Mouse (Mus musculus): ENCODE data around the gene Sike1.

Sike1 gene

DNA sequence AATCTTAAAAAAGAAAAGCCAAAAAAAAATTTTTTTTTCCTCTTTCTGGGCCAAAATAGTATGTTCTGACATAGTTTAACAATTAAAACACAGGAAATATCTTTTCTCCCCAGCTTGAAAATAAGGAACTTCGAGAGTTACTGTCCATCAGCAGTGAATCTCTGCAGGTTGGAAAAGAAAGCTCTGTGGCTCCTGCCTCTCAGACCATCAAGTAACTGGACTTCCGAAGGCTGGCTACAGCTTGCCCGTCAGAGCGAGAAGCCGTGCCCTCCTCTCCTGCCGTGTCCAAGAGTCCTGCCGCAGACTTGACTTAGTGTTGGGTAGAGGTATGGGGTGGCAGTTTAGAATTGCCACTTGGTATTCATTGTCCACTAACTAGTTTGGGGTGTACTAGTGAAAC lies 6.1 kb downstream of the Sike1 start:
- TF ChIP-seq GATA4 (IDR thresholded peaks at IDR 0.05; ENCODE audit: insufficient replicate concordance, low read length) = no peak

DNA sequence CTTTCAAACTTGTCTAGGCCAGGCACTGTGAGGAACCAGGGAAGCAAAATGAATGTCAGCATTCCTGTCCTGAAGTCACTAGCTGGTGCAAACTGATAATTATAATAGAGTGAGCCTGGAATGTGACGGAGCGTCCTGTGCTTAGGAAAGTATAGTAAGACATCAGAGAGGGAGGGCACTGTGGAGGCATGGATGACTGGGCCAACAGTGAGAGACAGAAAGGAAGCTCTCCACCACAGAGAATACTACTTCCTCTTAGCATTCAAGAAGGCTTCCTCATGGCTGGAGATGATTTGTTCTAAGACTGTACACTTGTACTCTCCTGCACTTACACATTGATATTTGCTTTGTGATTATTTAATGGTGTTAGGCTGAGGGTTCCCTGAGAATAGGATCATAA lies 21.8 kb downstream of the Sike1 start:
- no peak for TF ChIP-seq GATA4 (IDR thresholded peaks at IDR 0.05; ENCODE audit: insufficient replicate concordance, low read length)

DNA sequence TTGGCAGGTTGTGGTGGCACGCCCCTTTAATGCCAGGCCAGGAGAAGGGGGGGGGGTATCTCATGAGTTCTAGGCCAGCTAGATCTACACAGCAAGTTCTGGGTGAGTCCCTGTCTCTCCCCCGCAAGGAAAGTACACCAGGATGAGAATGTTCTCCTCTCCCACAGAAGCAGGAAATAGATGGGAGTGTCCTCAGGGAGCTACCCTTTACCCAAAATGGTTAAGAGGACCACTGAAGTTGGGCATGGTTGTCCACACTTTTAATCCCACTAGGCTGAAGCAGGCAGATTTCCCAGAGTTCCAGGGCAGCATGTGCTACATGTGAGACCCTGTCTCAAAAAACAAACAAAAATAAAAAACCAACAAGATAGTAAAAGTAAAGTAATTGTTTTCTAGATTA lies 24.0 kb downstream of the Sike1 start:
- TF ChIP-seq GATA4 (IDR thresholded peaks at IDR 0.05; ENCODE audit: insufficient replicate concordance, low read length) = no peak

DNA sequence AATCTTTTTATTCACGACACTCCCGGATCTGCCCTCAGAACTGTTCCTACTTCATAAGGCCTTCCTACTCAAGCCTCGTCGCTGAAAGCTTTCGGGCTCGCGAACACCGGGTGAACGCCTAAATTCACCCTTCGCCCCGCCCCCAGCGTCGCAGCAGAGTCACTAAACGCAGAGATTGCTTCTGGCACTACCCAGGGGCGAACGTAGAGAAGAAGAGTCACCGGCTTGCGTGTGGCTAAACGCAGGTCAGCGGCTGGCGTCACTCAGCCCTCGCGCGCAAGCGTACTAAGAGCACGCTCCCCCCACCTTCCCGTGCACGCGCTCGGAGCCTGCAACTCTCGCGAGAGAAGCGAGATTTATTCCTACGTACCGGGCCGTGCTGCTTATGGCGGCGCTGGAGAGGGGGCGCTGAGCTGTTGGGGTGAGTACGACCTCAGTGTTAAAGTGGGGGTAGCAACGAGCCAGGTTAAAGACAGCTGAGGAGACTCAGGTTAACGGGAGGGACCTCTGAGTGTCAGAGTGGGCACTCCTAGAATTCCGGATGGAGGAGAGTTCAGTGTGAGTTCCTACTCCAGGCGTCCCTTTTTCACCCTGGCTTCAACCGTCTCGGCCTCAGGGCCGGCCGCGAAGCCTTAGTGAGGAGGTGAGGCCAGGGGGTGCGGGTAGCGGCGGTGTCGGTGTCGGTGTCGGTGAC lies 24.9 kb downstream of the Sike1 start, which contains the start of gene Csde1:
Gene Csde1, plus strand, starts transcription at position 178 of the 694 bp plus-strand sequence.
- peak; percentile 52; the same call in 1 of the 2 replicates for TF ChIP-seq GATA4 (IDR thresholded peaks at IDR 0.05; ENCODE audit: insufficient replicate concordance, low read length)

DNA sequence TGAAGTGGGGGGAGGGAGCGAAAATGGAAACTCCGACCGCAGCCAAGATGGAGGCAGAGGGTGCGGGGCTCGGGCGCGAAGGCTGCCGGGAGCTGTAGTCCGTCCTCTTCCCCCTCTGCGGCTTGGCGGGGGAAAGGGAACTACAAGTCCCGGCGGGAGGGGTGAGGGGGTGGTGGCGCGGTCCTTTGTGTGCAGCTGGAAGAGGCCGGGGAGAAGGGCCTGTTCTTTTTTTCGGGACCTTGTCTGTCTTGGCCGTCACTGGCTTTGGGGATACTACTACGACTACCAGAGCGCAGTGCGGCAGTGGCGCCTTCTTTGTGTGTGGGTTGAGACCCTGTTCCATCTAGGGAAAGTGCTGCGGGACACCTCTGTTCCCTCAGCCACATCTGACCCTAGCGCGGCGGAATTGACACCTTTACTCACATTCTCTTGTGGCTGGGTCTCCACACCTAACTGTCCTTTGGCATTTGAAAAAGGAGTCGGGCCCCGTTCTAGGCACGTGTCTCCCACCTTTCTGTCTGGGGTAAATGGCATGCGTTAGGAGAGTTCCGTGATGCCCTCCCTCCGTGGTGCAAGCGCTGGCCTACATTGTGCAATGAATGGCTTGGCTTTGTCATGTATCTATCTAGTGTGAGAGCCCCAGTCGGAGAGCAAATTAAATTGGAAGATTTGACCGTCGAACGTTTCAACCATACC lies 25.6 kb downstream of the Sike1 start:
- no peak for TF ChIP-seq GATA4 (IDR thresholded peaks at IDR 0.05; ENCODE audit: insufficient replicate concordance, low read length)

DNA sequence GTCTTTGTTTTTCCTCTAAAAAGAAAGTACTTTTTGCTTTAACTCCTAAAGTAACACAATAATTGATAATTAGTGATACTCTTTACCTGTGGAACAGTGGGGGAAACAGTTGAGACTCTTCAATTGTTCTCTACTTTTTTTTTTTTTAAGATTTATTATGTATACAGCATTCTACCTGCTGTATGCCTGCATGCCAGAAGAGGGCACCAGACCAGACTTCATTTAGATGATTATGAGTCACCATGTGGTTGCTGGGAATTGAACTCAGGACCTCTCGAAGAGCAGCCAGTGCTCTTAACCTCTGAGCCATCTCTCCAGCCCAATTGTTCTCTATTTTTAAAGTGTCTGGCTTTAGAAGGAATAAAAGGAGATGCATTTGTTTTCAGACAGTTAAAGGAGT lies 30.7 kb downstream of the Sike1 start:
- no peak for TF ChIP-seq GATA4 (IDR thresholded peaks at IDR 0.05; ENCODE audit: insufficient replicate concordance, low read length)

DNA sequence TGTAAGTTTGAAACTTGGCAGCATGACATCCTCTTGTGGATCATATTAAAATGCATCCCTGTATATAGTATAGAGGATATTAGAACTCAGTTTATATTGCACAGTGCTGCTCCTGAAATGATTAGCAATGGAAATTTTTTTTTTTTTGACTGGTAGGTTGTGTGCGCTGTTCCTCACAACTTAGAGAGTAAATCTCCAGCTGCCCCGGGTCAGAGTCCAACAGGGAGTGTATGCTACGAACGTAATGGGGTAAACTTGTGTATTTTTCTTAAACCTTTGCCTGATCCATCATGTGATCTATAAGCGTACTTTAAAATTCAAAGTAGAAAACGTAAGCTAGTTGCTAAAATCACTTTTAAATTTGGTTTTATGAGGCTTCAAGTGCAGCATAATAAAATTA lies 44.8 kb downstream of the Sike1 start:
- no peak for TF ChIP-seq GATA4 (IDR thresholded peaks at IDR 0.05; ENCODE audit: insufficient replicate concordance, low read length)

DNA sequence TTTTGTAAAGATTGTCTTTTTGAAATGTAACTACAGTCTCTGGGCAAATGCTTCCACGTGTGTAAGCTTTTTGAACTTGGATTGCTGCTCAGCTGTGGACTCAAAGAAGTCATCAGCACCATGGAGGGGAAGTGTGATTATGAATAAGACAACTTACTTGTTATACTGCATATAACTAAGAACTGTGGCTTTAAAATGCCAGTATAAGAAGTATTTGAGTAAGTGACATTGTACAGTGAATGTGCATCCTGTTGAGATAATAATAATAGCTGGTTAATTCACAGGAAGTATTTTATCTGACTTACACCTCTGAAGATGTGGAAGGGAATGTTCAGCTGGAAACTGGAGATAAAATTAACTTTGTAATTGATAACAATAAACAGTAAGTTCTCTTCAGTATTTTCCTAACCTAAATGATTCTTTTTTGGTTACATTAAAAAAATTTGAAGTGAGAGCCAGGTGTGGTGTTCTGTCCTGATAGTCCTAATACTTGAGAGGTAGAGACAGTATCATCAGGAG lies 45.4 kb downstream of the Sike1 start:
- no peak for TF ChIP-seq GATA4 (IDR thresholded peaks at IDR 0.05; ENCODE audit: insufficient replicate concordance, low read length)

DNA sequence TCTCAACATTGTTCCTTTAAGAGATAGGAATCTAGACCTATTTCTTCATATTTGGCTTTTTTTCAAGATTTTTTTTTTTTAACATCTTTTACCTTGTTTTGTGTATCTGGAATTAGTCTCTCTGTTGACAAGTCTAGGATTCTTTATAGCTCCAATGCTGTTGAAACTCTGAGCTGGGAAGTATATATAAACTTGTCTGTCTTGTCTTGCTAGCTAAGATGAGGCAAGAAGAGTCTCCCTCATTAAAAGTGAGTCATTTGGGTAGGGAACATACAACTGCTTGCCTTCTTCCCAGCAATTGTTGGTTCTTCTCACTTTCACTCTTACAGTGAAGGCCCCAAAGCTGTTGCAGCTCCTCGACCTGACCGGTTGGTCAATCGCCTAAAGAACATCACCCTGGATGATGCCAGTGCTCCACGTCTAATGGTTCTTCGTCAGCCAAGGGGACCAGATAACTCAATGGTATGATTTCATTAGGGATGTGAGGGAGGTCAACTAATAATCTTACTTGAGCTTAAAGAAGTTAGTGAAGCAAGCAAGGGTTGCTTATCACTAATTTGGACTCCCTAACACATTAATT lies 60.6 kb downstream of the Sike1 start:
- no peak for TF ChIP-seq GATA4 (IDR thresholded peaks at IDR 0.05; ENCODE audit: insufficient replicate concordance, low read length)

DNA sequence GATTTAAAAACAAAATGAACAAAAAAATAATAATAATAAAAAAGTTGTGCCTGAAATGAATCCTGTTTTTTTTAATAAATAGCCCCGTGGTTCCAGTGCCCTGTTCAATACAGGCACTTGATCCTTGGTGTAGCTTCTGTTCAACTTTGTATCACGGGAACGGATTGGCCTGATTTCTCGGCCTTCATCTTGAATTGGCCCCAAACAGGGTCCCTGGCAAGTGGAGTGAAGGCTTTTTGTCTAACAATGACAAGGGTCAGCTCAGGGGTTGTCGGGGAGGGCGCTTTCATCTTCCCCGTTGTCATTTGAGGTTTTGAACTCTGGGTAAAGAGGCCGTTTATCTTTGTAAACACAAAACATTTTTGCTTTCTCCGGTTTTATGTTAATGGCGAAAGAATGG lies 62.2 kb downstream of the Sike1 start:
- no peak for TF ChIP-seq GATA4 (IDR thresholded peaks at IDR 0.05; ENCODE audit: insufficient replicate concordance, low read length)

Data from liver, adult (tissue).